Comparison of ENCODE assay signal across 22 mouse cellular contexts in genomic region chr5:36192677-36193076, GRCm38 (mm10). TPM values are rescaled to one million over a fixed set of nuclear protein-coding genes. Genes with fewer than 3 reads are reported as not detected.
"Had no signal": no experiment of that assay in that cellular context is flagged by ENCODE, and none has a peak within 500 bp of the region (broad histone marks: within the 10 kb centered on the region; RNA-seq: fewer than 3 reads in every experiment).

No protein-coding gene starts in this region.

- ATAC-seq: liver, embryonic 12.5 days had no signal

- H3K36me3 ChIP-seq: liver, embryonic 12.5 days; liver, embryonic 15.5 days; lung, embryonic 15.5 days; neural tube, embryonic 12.5 days; neural tube, embryonic 15.5 days; stomach, embryonic 15.5 days had no signal

- H3K4me1 ChIP-seq: liver, embryonic 12.5 days; liver, embryonic 15.5 days; megakaryocyte, embryonic 14.5 days; stomach, embryonic 15.5 days had no signal

- H3K4me3 ChIP-seq: liver, embryonic 12.5 days; liver, embryonic 15.5 days; lung, embryonic 15.5 days; megakaryocyte, embryonic 14.5 days; neural tube, embryonic 12.5 days; neural tube, embryonic 15.5 days; stomach, embryonic 15.5 days had no signal

- H3K4me2 ChIP-seq: liver, embryonic 12.5 days; liver, embryonic 15.5 days; lung, embryonic 15.5 days; midbrain, embryonic 11.5 days; neural tube, embryonic 12.5 days; neural tube, embryonic 15.5 days; stomach, embryonic 15.5 days had no signal

- H3K9ac ChIP-seq: liver, embryonic 12.5 days; liver, embryonic 15.5 days; lung, embryonic 15.5 days; neural tube, embryonic 12.5 days; neural tube, embryonic 15.5 days; stomach, embryonic 15.5 days had no signal

- H3K27ac ChIP-seq: liver, embryonic 12.5 days; liver, embryonic 15.5 days; lung, embryonic 15.5 days; neural tube, embryonic 12.5 days; neural tube, embryonic 15.5 days; stomach, embryonic 15.5 days had no signal

- DNase-seq: kidney, adult 8-10 months; kidney, postnatal 14 days; kidney, postnatal 4 days; liver; lung, adult 18-20 months; lung, postnatal 10 days; midbrain, embryonic 14.5 days; right cerebral cortex, adult 18-20 months; right cerebral cortex, postnatal 14 days; right cerebral cortex, postnatal 4 days; spleen, adult 18-20 months had no signal

- H3K9me3 ChIP-seq: liver, embryonic 12.5 days; liver, embryonic 15.5 days; lung, embryonic 15.5 days; megakaryocyte, embryonic 14.5 days; neural tube, embryonic 12.5 days; neural tube, embryonic 15.5 days; stomach, embryonic 15.5 days had no signal

- H3K27me3 ChIP-seq: liver, embryonic 12.5 days; liver, embryonic 15.5 days; lung, embryonic 15.5 days; neural tube, embryonic 12.5 days; neural tube, embryonic 15.5 days; stomach, embryonic 15.5 days had no signal

RNA-seq across cellular contexts. Expression of gene Psapl1, which starts 11.1 kb away (rescaled TPM):
- total RNA-seq: layer of hippocampus, adult 18-20 months; layer of hippocampus, postnatal 14 days; left cerebral cortex, postnatal 25 days had no signal
- polyA plus RNA-seq: liver, embryonic 12.5 days; midbrain, embryonic 14.5 days; neural tube, embryonic 12.5 days; neural tube, embryonic 15.5 days had no signal
